In the genomic region with DNA sequence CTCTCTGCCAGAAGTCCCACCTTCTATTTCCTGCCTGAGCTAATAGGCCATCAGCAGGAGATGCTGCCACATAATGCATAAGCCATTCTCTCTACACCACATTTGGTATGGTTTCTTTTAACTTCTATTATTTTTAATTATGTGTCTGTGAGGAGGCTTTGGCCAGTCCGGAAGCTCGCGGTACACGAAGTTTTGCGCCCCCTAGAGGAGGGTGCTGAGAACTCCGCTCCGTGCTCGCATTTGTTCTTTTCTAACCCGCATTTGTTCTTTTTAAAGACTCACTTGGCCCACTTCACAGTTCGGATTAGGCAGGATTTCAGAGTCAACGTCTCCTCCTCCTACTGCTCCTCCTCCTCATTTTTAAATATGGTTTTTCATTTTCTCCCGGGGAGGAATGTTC, we compare ENCODE assay signal across 9 mouse cellular contexts. TPM values are rescaled to one million over a fixed set of nuclear protein-coding genes. Genes with fewer than 3 reads are reported as not detected.
DNase-seq lines count a peak whose midpoint lies in the region; ATAC-seq and TF ChIP-seq lines count a peak whose summit lies in the region.
"Had no signal": no experiment of that assay in that cellular context is flagged by ENCODE, and none has a peak within 500 bp of the region (broad histone marks: within the 10 kb centered on the region; RNA-seq: fewer than 3 reads in every experiment).

No protein-coding gene starts in this region.

- TF ChIP-seq EP300 in MEL (IDR thresholded peaks at IDR 0.05; ENCODE audit: low read depth in 1 of 2, low read length in 2 of 2), result no peak

- intact Hi-C loops in left cerebral cortex, postnatal 36 days (cut with DNase I), result no loop called here

- H3K79me2 ChIP-seq in MEL (ENCODE audit: control insufficient read depth, insufficient read depth, low read length, poor library complexity), result no peaks in the 10 kb centered on the region

- no peaks in the 10 kb centered on the region for H3K36me3 ChIP-seq in MEL (ENCODE audit: control insufficient read depth in 1 of 2, insufficient read depth in 2 of 2, low read length in 2 of 2)
- H3K36me3 ChIP-seq in forebrain, embryonic 10.5 days (replicated peaks), result no peaks in the 10 kb centered on the region
- H3K36me3 ChIP-seq in hindbrain, embryonic 16.5 days (ENCODE audit: control insufficient read depth, insufficient read depth, low read length), result no peaks in the 10 kb centered on the region
- no peaks in the 10 kb centered on the region for H3K36me3 ChIP-seq in midbrain, embryonic 12.5 days
- H3K36me3 ChIP-seq: hindbrain, embryonic 15.5 days had no signal

- peak overlapping the region; percentile 2; the same call in 1 of the 2 replicates for H3K9ac ChIP-seq in MEL (ENCODE audit: control insufficient read depth, low read depth, low read length, poor library complexity, severe bottlenecking)
- no peak overlapping the region for H3K9ac ChIP-seq in hindbrain, embryonic 16.5 days (ENCODE audit: low read depth, low read length)
- no peak overlapping the region for H3K9ac ChIP-seq in midbrain, embryonic 12.5 days (replicated peaks)
- H3K9ac ChIP-seq: hindbrain, embryonic 15.5 days had no signal

- 29% methylated on average over 12 of the region's 12 CpGs for WGBS in forebrain, embryonic 10.5 days
- WGBS in hindbrain, embryonic 16.5 days, result 38% methylated on average over 12 of the region's 12 CpGs
- WGBS in midbrain, embryonic 12.5 days, result 21% methylated on average over 12 of the region's 12 CpGs

- H3K27me3 ChIP-seq in MEL (ENCODE audit: control insufficient read depth in 1 of 2, insufficient read depth in 2 of 2, low read length in 2 of 2), result no peaks in the 10 kb centered on the region
- H3K27me3 ChIP-seq in forebrain, embryonic 10.5 days (ENCODE audit: poor library complexity, severe bottlenecking), result peaks cover 5% of the 10 kb centered on the region; the same call in 1 of the 2 replicates
- H3K27me3 ChIP-seq in hindbrain, embryonic 16.5 days (replicated peaks; ENCODE audit: control insufficient read depth, insufficient read depth, low read length), result no peaks in the 10 kb centered on the region
- H3K27me3 ChIP-seq in midbrain, embryonic 12.5 days, result no peaks in the 10 kb centered on the region
- H3K27me3 ChIP-seq: hindbrain, embryonic 15.5 days had no signal

- H3K4me3 ChIP-seq in MEL (ENCODE audit: control insufficient read depth in 1 of 2, insufficient read depth in 1 of 2, low read depth in 2 of 2, low read length in 2 of 2), result peak overlapping the region; percentile 30 to 33; a peak in 3 of 4 replicates
- peak overlapping the region; percentile 27; the same call in 1 of the 2 replicates for H3K4me3 ChIP-seq in forebrain, embryonic 10.5 days
- H3K4me3 ChIP-seq in hindbrain, embryonic 16.5 days (ENCODE audit: low read length), result no peak overlapping the region
- H3K4me3 ChIP-seq in midbrain, embryonic 12.5 days, result 0 out of 2 replicates have a peak overlapping the region, but pooled peaks have one; percentile 9
- H3K4me3 ChIP-seq: hindbrain, embryonic 15.5 days had no signal

- no peak for TF ChIP-seq POLR2A in MEL (IDR thresholded peaks at IDR 0.05; ENCODE audit: control insufficient read depth in 1 of 2, insufficient read depth in 1 of 2, low read depth in 1 of 2, low read length in 2 of 2, poor library complexity in 1 of 2)

- no peak overlapping the region for H3K27ac ChIP-seq in MEL (ENCODE audit: control insufficient read depth, low read depth, low read length)
- peak overlapping the region; percentile 77; the same call in 1 of the 2 replicates for H3K27ac ChIP-seq in forebrain, embryonic 10.5 days
- H3K27ac ChIP-seq in hindbrain, embryonic 16.5 days (ENCODE audit: low read depth, low read length), result peak overlapping the region; percentile 71; the same call in 1 of the 2 replicates
- H3K27ac ChIP-seq in midbrain, embryonic 12.5 days (replicated peaks), result 0 out of 2 replicates have a peak overlapping the region, but pooled peaks have one; percentile 6

- 0 out of 4 replicates have a peak, but pooled peaks cover 0 to 9% of the 10 kb centered on the region in 2 experiments for H3K4me1 ChIP-seq in MEL (ENCODE audit: control insufficient read depth in 1 of 2, insufficient read depth in 2 of 2, low read length in 2 of 2)
- peaks cover 21% of the 10 kb centered on the region for H3K4me1 ChIP-seq in forebrain, embryonic 10.5 days
- peaks cover 14% of the 10 kb centered on the region for H3K4me1 ChIP-seq in hindbrain, embryonic 16.5 days (ENCODE audit: control insufficient read depth, insufficient read depth, low read depth, low read length)
- peaks cover 13% of the 10 kb centered on the region for H3K4me1 ChIP-seq in midbrain, embryonic 12.5 days

- DNase-seq in cerebellum, adult 18-20 months, result peak; percentile 12 to 36
- no peak for DNase-seq in cerebellum, adult 11 months
- DNase-seq in MEL (ENCODE audit: low read depth, low spot score), result peak; percentile 74
- peak; percentile 36 for DNase-seq in forebrain, embryonic 10.5 days (ENCODE audit: extremely low spot score, low spot score)
- DNase-seq in left cerebral cortex, postnatal 36 days (ENCODE audit: low spot score in 2 of 2), result peak; percentile 77 to 83
- DNase-seq in testis, postnatal 10 days (ENCODE audit: low spot score), result peak; percentile 76

- H3K4me2 ChIP-seq in hindbrain, embryonic 16.5 days (ENCODE audit: low read length), result peak overlapping the region; percentile 44; the same call in 1 of the 2 replicates
- peak overlapping the region; percentile 27; the same call in 1 of the 2 replicates for H3K4me2 ChIP-seq in midbrain, embryonic 12.5 days (replicated peaks)

- no peak for ATAC-seq in hindbrain, embryonic 16.5 days
- ATAC-seq in midbrain, embryonic 12.5 days (ENCODE audit: low FRiP score, low read depth), result 0 out of 2 replicates have a peak, but pooled peaks have one; percentile 34

- peak; percentile 51 to 82 (median 70) for TF ChIP-seq CTCF in MEL (IDR thresholded peaks at IDR 0.05 in 2 of 3, conservative IDR thresholded peaks at IDR 0.05 in 1 of 3; ENCODE audit: control insufficient read depth in 1 of 3, insufficient read depth in 1 of 3, low read depth in 2 of 3, low read length in 3 of 3, poor library complexity in 1 of 3, severe bottlenecking in 1 of 3)

- TF ChIP-seq RAD21 in MEL (IDR thresholded peaks at IDR 0.05; ENCODE audit: low read depth, low read length), result peak; percentile 9

- H3K9me3 ChIP-seq in MEL (replicated peaks; ENCODE audit: insufficient read depth, low read length), result no peaks in the 10 kb centered on the region
- peaks cover 3% of the 10 kb centered on the region; the same call in 1 of the 2 replicates for H3K9me3 ChIP-seq in forebrain, embryonic 10.5 days
- H3K9me3 ChIP-seq in hindbrain, embryonic 16.5 days (ENCODE audit: control insufficient read depth, low read length), result no peaks in the 10 kb centered on the region
- peaks cover 4% of the 10 kb centered on the region; the same call in 1 of the 2 replicates for H3K9me3 ChIP-seq in midbrain, embryonic 12.5 days
- H3K9me3 ChIP-seq: hindbrain, embryonic 15.5 days had no signal

TF ChIP-seq in MEL, 35 proteins besides CTCF, POLR2A, EP300 and RAD21:
- TF ChIP-seq ZNF384 (IDR thresholded peaks at IDR 0.05; ENCODE audit: low read depth, low read length) (no peak), TAL1 (IDR thresholded peaks at IDR 0.05; ENCODE audit: low read length) (no peak), BHLHE40 (IDR thresholded peaks at IDR 0.05; ENCODE audit: borderline replicate concordance, low read depth, low read length) (no peak), NRF1 (IDR thresholded peaks at IDR 0.05; ENCODE audit: insufficient read depth, low read depth, low read length, poor library complexity, severe bottlenecking) (no peak)

RNA-seq across cellular contexts. Expression of gene Atp23, which starts 56.5 kb away (rescaled TPM):
- total RNA-seq in MEL (2012; rRNA removed), result 23.0 and 23.9 TPM in 2 replicates
- 10 to 100 TPM in 1 of 2 experiments, not detected in 1; 26.1 TPM for polyA plus RNA-seq in MEL (2012; ENCODE audit: insufficient read depth in 1 of 2, insufficient read length in 2 of 2, low read depth in 1 of 2, low replicate concordance in 2 of 2, missing spikeins in 1 of 2)
- 19.9 and 21.2 TPM in 2 replicates for polyA plus RNA-seq in forebrain, embryonic 10.5 days (2016; fragmentation: Nextera tagmentation; extraction: Ambion mirVana)
- 14.5 and 17.2 TPM in 2 replicates for polyA plus RNA-seq in hindbrain, embryonic 16.5 days (2015; fragmentation: Nextera tagmentation; extraction: Ambion mirVana)
- 1 to 10 TPM; 8.9 to 9.5 TPM for total RNA-seq in left cerebral cortex, postnatal 36 days (2021)
- polyA plus RNA-seq in midbrain, embryonic 12.5 days (2016; fragmentation: Nextera tagmentation; extraction: Ambion mirVana), result 14.4 and 15.0 TPM in 2 replicates
